Mouse (Mus musculus) spleen, adult 18-20 months (tissue): ENCODE results near the gene Nr3c2.

Experiments
- DNase-seq, 2 experiments: peaks; one replicate each; pipeline ENCODE4 v3.0.0; 2022; ENCODE audit warnings: mixed read lengths in 2 of 2

Gene Nr3c2

DNA sequence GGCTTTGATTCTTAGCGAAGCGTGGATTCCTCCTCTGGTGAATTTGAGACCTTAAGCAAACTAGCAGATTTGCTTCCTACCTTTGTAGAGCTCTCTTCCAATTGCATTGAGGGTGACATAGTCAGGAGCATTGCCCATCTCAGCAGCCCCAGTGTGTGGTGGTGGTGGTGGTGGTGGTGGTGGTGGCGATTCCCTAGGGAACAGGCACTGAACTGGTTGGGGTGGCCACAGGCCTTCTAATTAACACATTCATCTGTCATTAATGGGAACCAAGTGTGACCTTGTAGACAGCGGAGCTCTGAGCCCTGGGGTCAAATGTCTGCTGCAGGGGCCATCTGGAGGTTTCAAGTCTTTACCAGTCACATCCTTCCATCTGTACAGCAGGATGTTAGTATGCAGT, 277.1 kb downstream of the Nr3c2 start:
- DNase-seq: no peak

DNA sequence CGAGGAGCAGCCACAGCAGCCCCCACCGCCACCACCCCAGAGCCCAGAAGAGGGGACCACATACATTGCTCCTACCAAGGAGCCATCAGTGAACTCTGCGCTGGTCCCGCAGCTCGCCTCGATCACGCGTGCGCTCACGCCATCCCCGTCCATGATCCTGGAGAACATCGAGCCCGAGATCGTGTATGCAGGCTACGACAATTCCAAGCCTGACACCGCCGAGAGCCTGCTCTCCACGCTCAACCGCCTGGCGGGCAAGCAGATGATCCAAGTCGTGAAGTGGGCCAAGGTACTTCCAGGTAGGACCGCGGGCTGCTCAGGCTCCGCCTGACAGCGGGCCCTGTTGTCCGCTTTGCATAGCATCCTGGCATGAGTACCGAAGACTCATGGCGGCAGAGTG, 286.6 kb downstream of the Nr3c2 start:
- no peak for DNase-seq

DNA sequence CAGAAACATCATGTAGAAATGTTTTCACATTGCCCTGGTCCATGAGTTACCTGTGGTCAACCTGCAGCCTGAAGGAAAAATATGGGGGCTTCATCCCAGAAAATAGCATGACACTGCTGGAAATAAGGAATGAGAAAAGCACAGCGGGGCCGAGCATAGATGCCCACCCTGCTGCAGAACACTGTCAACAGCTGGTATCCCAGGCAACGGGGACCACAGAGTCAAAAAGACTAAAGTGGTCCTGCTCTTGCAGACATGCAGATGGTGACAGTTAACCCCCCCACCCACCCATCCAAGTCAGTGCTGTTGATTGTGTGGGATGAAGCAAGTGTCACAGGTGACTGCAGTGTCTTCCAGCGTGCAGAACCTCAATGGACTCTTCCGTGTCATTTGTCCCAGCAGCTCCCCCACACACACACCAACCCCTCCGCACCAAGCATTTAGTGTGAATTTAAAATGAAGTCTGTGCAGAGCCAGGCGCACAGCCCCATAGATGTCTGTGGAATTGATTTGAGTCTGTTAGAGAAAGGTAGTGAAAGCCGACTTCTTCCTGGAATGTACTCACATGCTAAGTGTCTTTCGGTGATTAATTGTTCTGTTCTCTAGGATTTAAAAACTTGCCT, 287.8 kb downstream of the Nr3c2 start:
- no peak for DNase-seq

DNA sequence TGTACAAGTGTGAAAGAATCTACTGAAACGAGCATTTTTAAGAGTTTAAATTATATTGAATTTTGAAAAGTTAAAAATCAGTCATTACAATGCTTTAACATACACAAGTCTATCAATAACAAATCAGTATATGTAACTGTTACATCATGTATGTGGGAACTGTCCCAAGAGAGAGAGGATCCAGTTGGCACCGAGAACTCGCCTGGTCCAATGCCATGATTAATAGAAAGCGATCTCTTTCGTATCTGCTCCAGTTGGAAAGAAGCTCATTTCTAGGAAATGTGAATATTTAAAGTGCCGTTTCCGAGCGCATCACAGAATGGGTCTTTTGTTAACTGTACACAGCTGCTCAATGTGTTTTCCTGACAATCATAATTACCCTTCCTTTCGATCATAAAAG, 288.5 kb downstream of the Nr3c2 start:
- DNase-seq: no peak

DNA sequence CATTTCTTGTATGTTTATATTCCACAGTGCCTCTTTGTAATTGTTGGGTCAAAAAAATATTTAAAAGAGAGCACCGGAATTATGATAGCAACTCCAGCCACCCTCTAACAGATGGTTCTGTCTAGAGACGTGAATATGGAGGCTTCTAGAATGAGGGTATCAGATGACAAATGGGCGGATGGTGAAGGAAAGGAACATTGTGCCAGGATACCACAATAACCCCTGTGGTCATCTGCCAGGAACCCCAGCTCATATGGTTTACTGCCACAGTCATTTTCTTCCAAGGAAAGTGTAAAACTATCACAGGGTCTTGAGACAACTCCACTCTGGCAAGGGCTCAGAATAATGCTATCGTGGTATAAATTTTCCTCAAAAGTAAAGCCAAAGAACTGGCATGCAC, 289.1 kb downstream of the Nr3c2 start:
- no peak for DNase-seq

DNA sequence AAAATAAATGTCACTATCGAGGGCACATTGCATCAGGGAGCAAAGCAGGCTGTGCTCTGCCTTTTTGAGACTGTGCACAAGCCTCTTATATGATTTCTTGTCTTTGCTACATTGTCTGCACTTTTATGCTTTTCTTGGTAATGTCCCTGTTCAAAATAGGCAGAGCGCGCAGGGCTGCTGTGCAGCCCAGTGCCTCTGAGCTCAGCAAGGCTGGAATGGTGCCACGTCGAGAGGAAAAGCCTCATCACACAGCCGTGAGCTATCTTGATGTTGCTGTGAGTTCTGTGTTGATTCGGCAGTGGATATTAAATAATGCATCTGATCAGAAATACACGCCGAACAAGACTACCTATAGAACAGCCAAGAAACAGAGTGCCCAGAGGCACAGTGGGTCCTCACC, 290.1 kb downstream of the Nr3c2 start:
- no peak for DNase-seq

DNA sequence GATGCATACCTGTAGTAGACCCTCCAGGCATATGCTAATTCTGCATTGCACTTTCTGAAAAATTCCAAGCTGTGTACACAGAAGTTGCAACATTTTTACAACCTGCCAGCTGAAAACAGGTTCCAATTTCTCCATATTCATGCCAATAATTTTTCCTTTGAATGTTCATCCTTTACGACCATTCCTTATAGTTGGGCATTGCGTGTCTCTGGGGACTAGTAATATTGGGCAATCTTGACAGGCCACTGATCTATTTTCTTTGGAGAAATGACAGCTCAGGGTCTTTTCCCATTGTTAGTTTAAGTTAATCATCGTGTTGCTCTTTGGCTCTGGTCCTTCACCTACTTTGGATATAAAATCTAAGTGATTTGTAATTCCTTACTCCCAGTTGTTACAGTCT, 291.2 kb downstream of the Nr3c2 start:
- DNase-seq: no peak

DNA sequence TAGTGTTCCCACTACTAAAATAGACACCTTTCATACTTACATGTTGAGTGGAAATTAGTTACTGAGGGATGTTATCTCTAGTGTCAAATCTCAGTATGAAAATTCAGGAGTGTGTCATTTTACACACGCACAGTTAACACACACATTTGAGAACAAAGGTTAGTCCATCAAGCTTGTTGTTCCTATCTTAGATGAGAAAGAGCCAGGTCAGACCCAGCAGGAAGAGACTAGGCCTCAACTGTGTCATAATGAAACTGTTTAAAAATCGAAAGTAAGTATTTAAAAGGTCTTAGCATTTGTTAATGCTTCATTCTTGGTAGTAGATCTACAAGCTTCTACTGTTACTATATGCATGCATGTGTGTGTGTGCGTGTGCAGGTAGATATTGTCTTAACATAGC, 310.1 kb downstream of the Nr3c2 start:
- DNase-seq: no peak

DNA sequence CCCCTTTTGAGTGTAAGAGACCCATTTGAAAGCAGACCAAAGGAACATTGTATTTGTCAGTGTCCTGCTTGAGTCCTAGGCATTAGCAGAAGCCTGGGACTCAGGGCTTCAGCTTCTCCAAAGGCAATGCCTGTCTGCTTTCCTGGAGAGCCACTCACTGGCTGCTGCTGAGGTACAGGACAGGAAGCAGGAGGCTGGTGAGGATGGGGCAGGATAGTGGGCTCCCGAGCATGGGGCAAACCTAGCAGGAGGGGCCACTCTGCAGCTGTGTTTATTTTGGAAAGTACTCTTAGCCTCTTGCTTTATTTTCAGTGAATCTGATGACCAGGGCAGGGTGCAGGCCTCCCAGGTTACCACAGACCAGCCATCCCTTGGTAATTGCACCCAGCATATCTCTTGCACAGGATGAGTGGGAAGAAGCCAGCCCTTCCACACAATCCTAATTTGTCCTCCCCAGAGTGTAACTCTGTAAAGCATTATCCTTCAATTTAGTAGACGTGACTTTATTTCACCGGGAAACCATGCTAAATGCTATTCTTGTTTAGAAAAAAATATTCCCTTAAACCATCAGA, 314.7 kb downstream of the Nr3c2 start:
- DNase-seq: no peak

DNA sequence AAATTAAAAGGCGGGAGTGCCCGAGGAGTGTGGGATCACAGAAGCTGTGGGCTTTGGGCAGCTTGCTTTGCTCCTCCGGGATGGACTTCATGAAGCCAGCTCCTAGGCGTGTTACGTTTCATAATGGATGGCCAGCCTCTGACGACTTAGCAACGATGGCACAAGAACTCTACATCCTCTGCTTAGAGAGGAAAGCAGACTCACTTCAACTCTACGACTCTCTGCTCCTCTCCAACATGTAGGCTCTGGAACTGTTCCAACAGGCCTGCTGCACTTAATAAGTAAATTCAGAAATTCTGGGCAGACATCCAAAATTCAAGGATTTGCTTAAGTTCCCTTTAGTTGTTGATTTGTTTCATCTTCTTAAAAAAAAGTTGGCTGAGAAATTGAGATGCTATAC, 315.4 kb downstream of the Nr3c2 start:
- DNase-seq: no peak

DNA sequence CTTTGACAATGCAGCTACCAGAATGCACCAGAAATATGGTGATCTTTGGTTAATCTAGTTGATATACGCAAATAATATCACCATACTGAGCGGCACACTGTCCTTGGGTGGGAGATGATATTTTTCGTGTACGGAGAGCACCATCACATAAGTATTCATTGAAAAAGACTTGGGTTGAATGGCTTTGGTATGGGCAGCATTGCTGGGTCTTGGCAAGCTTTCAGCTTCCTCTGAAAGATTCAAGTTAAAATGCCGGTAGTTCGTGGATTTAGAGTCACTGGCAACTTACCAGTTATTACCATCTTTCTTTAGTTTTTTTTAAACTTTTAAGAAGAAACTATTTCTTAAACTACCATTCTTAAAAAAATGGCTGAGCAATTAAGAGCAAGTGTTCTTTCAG, 315.9 kb downstream of the Nr3c2 start:
- no peak for DNase-seq

DNA sequence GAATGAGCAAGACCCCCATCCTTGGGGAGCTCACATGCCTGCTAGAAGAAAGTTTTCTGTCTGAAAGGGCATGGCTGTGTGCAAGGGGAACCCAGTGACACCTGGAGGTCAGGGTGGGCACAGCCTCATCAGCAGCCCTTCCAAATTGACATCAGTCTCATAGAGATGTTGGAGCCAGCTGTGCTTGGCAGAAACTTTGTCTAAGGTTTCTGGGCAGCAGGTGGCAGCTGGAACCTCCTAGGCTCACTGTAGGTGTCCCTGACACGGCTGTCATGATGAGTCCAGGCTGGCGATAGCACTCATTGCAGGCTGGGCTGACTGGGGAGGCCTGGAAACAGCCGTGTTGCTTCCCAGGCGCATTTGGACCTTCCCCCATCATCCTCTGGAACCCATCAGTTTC, 323.9 kb downstream of the Nr3c2 start:
- DNase-seq: no peak

DNA sequence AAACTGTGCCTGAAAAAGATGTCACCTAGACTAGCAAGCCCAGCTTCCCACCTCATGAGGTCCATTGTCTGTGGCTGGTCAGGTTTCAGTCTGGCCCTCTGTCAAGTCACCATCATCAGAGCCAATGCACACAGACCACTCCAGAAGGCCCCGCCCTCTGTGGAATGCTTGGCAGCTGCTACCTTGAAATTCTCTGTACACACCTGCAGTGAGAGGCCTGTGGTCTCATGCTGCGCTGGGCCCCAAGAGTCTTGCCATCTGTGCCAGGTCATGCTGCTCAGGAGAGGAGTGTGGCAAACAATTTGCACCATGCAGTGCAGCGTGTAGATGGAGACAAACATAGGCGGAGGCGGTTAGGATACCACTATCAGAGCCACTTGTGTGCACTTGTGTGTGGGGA, 328.5 kb downstream of the Nr3c2 start:
- DNase-seq: no peak

DNA sequence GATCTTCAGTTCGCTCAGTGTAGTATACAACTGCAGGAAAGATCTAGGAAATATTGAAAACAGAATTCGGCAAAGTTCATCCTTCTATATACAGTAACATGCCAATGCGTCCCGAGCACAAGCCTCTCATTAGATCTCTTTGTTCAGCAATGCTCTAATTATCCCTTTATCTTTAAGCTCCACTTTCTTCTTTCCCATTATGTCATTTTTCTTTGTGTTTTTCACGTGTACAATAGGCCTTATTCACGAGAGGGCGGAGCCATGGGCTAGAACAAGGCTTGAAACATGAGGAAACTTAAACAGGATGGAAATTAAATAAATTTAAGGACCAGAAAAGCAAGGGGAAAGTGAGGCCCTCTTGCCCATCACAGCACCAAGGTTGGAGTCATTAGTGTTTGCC, 329.4 kb downstream of the Nr3c2 start:
- no peak for DNase-seq

DNA sequence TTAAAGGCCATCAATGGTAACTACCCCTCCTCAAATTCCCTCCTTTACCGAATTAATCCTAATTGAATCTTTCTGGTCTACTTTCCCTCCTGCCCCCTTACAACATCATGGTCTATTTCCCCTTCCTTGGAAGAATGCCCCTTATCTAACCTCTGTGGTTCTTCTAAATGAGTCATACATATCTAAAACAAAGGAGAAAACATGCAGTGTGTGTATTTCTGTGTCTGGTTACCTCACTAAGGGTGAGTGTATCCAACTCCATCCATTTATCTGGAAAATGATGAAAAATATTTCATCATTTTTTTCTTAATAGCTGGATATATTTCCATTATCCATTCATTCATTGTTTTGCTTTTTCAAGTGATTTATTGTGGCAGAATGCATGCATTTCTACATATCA, 332.0 kb downstream of the Nr3c2 start:
- no peak for DNase-seq

DNA sequence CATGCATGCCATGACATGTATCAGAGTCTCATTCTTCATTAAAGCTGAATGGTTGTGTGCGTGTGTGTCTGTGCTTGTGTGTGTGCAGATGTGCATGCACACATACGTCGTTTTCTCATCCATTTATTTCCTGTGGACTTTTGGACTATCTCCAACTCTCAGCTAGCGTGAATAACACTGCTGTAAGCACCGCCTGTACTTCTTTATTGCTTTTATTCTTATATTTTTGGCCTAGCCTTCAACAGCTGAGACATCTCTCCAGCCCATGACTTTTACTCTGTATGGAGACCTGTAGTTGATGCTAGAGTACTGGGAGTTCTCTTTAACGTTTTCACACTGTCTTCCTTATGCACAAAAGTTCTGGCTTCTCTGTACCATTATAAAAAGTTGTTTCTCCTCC, 332.6 kb downstream of the Nr3c2 start:
- DNase-seq: no peak

DNA sequence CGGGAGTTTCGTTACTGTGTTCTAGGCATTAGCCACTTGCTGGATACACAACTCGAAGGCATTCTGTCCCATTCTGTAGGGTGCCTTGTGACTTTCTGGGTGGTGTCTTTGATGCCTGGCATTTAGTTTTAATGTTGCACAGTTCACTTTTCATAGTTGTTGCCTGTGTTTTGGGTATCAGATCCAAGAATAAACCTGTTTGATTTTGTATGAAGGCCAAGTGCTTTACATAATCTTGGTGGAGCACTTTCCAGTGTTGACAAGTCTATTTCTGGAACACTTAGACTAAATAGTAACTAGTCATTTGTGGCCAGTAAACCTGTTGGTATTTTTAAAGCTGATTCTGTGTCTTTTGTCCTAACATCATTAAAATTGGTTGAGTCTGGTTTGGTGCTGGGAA, 333.2 kb downstream of the Nr3c2 start:
- DNase-seq: no peak

DNA sequence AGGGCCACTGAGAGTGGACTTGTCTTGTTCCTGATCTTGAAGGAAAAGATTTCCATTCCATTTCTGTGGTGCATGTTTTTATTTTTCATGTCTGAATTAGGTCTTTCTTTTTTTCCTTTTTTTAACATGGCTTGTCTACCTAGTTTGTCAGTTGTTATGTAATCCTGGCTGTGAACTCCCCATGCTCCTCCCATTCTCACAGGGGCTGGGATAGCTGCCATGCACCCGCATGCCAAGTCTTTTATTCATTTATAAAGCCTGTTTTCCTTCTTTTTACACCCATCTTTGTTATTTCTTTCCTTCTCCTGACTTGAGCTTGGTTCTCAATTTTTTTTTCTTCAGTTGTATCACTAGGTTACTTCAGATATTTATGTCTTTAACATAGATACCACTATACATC, 337.5 kb downstream of the Nr3c2 start:
- DNase-seq: no peak

DNA sequence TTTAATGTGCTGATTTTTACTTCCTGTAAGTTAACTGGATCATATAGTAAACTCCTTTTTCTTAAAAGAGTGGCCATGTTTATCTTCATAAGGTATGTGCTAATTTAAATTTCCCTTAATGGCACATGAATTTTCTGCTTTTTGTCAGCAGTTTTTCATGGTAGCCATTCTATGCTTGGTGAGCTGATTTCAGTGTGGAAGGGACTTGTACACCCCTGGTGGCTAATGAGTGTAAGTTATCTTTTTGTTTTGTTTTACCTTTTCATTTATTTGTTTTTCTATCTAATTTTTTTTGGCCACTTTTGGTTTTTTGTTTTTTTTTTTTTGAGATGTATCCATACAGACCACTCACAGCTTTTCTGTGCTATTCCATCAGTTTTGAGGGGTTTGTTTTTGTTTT, 340.2 kb downstream of the Nr3c2 start:
- no peak for DNase-seq

DNA sequence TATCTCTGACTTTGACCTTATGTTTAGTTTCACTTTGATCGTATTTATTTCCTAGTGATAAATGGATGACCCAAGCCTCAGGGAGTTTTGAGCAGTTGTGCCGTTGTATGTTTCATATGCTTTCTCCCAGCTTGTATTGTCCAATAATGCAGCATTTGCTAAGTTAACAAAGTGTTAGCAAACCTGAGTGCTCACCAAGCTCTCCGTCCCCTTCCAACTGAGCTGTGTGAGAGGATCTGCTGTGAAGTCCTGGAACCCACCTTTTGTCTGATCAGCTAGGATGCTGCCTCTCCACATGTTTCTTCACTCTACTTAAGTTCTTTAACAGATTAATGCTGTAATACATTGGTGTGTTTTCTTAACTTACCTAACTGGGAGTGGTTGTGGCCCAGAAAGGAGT, 342.1 kb downstream of the Nr3c2 start:
- DNase-seq: no peak

DNA sequence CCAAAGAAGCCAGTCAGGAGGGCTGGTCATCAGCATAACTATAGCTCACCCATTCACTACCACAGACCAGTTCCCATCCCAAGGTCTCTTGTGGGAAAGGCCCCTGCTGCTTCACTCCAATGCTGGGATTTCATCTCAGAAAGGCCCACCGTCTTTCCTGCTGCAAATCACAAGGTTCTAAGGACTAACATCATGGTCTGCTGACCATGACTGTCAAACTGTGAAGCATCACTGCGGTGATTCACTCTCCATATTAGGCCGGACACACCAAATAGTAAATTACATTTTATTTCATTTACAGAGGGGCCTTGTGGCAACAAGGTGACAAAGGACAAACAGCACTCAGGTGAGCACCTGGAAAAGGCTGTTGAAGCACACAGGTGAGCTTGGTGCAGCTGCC, 350.9 kb downstream of the Nr3c2 start:
- DNase-seq: no peak

DNA sequence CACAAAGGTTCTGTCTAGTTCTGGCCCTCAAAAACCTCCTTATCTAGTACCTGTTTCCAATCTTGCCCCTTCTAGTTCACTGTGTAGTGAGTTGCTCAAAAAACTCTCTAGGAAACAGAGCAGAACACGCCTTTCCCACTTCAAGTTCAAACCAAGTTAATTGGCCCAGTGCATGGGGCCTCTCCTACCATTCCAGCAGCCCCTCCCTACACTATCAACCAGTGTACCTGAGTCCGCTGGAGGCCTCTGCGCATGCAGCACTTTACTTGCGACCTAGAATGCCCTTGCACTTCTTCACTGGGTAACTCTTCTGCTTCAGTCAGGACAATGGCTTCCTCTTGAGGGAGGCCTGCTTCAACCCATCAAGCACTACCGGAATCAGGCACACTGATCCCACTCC, 351.9 kb downstream of the Nr3c2 start:
- DNase-seq: no peak

DNA sequence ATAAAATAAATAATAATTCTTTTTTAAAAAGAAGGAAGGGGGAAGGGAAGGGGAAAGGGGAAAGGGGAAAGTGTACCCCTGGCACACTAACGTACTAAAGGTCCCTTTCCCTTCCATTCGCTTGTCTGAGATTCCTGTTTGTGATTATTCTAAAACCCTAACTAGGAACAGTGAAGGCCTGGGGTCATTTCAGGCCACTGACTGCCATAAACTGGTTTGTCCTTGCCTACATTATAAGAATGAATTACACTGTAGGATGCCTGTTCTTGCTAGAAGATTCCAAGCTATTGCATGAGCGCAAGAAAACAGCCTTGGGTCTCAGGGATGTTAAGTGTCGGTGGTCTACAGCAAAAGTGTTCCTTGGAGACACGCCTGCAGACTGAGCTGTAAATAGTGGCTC, 355.2 kb downstream of the Nr3c2 start:
- DNase-seq: no peak

DNA sequence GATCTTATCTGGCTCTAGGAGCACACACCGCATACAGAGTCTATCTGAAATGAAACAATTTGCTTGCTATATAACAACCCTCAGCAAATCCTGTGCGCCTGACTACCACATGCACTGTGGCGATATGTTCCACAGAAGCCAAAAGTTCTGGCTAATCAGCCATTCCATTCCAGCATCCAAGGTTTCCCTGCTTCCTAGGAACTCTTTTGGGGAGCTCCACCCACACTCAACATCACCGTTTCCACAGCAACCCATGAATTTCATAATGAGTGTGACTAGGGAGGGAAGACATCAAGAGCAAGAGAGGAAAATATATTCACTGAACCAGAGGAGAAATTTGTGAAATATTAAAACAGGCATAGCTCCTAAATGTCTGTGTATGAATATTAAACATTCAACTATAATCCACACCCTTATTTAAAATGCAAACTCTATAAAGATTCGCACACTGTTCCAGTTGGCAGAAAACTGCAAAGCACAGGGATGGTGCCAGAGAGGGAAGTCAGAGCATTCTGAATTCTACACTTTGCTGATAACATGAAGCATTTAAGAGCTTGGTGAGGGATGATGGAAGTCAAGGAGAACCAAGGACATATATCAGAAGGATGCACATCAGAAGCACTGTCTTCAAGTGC, 357.3 kb downstream of the Nr3c2 start:
- no peak for DNase-seq

DNA sequence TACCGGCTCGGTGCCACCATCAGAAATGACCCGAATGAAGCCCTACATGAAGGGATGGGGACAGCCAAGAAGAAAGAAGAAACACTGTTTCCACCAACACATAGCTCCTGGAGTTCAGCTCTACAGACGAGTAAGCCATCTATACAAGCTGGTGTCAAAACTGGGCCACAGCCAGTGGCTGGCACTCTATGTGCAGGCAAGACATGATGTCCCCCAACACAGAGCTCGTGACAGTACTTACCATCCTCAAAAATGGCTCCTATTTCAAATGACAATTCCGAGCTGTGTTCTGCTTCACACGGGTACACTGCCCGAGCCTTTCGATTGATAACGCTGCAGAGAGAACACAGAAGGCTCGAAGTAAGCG, 357.8 kb downstream of the Nr3c2 start:
- no peak for DNase-seq
